Mouse (Mus musculus) thymus, postnatal 10 days (tissue): Measurements from ENCODE around the gene Gpx2.
A peak's percentile ranks its signal among the peaks of the same experiment; 100 is the strongest.

ENCODE experiments used
- DNase-seq, 2 experiments: peaks; one replicate each; pipeline ENCODE4 v3.0.0; 2021; ENCODE audit warnings: low spot score in 2 of 2

Gene Gpx2

DNA sequence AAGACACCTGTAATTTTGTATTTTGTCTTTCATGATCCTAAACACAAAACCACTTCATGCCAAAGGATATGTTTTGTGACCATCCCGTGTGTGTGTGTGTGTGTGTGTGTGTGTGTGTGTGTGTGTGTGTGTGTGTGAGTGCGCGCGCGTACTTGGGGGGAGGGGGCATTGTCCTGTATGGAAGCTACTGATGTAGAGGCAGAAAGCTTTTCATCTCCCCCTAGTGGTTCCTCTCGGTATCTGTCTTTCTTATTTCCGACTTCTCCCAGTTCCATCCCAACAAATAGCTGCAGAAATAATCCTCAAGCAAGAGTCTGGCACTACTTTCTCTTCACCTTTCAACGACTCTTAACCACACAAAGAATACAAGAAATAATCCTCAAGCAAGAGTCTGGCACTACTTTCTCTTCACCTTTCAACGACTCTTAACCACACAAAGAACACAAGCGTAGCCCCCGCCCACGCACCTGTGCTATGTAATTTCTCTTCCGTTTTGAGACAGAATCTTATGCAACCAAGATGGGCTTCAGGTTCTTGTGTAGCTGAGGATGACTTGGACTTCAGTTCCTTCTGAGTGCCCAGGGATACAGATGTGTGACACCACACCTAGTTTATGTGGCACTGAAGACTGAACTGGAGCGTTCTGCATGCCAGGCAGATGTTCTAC is 42.6 kb downstream of the Gpx2 start:
- DNase-seq, result peak; percentile 42 to 72

DNA sequence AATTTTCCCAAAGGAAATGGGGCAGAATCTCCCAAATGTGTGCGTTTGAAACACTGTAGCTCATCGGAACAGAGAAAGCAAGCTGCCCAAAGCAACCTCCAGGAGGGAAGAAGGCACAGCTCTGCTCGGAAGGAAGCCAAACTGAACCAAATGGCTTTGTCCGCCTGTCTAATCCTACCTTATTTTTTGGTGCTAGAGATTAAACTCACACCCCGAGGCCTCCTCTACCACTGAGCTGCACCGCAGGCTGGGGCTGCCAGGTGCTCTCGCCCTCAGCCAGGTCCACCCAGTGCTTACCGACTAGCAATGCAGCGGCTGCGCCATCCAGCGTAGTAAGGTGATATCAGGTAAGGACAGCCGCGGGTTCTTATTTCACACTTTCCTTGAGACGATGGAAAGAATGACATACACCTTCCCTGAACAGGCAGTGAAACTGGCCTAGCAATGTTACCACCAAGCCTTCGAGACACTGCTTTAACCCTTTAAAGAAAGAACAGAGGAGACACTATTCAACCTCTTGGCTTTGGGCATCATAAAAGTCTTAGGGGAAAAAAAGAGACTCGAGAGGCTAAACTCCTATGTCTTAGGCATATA is 44.4 kb downstream of the Gpx2 start:
- no peak for DNase-seq
